Mouse (Mus musculus): ENCODE measurements around the gene Ccdc57. TPM values are rescaled to one million over a fixed set of nuclear protein-coding genes. Genes with fewer than 3 reads are reported as not detected.
A peak's percentile ranks its signal among the peaks of the same experiment; 100 is the strongest.

Gene Ccdc57
- polyA plus RNA-seq, 1 experiment from 2014 or later = 1.6 TPM

DNA sequence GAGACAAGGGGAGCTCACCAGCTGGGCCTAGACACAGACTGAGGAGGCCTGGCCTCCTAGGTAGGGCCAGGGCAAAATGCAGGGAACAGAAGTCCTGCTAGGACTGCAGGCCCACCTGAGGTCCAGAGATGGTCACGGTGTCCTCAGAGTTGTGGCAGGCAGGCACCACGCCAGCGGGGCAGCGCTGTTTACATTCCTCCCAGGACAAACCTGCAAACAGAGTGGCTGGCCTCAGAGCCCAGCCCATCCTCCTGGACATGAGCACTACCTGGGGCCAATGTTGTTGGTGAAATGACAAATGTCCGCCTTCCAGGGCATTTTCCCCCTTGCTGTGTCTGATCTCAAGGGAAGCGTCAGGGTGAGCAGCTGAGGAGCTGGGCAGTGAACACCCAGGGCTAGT is 115.3 kb downstream of the Ccdc57 start:
- Histone ChIP-seq H3K9me3 (replicated peaks; ENCODE audit: control insufficient read depth, low read length) (no peaks in the 10 kb centered on the region), H3K27ac (ENCODE audit: low read length) (no peak overlapping the region), H3K4me1 (ENCODE audit: control insufficient read depth, low read depth, low read length) (peaks cover 13% of the 10 kb centered on the region), H3K4me3 (ENCODE audit: low read depth, low read length) (no peak overlapping the region), H3K27me3 (ENCODE audit: control insufficient read depth, insufficient read depth, low read depth, low read length) (no peaks in the 10 kb centered on the region), H3K4me2 (ENCODE audit: low read depth, low read length) (no peak overlapping the region), H3K9ac (ENCODE audit: low read depth, low read length) (no peak overlapping the region), H3K36me3 (ENCODE audit: control insufficient read depth, insufficient read depth) (peaks cover 66% of the 10 kb centered on the region)
- ATAC-seq (ENCODE audit: low read depth) = peak; percentile 23; the same call in 1 of the 2 replicates
- WGBS (ENCODE audit: insufficient replicate concordance) = 74% methylated on average over 6 of the region's 6 CpGs

DNA sequence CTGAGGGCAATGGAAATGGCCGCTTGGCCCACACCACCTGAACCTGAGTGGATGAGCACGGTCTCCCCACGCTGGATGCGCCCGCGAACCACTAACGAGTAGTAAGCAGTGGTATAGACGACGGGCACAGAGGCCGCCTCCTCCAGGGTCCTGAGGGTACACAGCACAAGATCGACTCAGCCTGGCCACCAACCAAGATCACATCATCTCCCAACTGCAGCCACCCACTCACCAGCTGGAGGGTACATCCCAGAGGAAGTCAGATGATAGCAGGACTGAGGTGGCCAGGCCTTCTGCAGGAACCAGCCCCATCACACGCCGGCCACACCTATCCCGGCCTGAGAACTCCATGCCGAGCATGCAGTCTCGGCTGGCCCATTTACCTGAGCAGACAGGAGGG is 120.6 kb downstream of the Ccdc57 start:
- Histone ChIP-seq H3K4me3 (ENCODE audit: low read depth, low read length) (no peak overlapping the region), H3K27ac (ENCODE audit: low read length) (no peak overlapping the region), H3K9ac (ENCODE audit: low read depth, low read length) (no peak overlapping the region), H3K4me2 (ENCODE audit: low read depth, low read length) (no peak overlapping the region), H3K36me3 (ENCODE audit: control insufficient read depth, insufficient read depth) (peaks cover 91% of the 10 kb centered on the region), H3K9me3 (replicated peaks; ENCODE audit: control insufficient read depth, low read length) (no peaks in the 10 kb centered on the region), H3K27me3 (ENCODE audit: control insufficient read depth, insufficient read depth, low read depth, low read length) (no peaks in the 10 kb centered on the region), H3K4me1 (ENCODE audit: control insufficient read depth, low read depth, low read length) (no peaks in the 10 kb centered on the region)
- 88% methylated on average over 16 of the region's 16 CpGs for WGBS (ENCODE audit: insufficient replicate concordance)
- ATAC-seq (ENCODE audit: low read depth) = no peak

DNA sequence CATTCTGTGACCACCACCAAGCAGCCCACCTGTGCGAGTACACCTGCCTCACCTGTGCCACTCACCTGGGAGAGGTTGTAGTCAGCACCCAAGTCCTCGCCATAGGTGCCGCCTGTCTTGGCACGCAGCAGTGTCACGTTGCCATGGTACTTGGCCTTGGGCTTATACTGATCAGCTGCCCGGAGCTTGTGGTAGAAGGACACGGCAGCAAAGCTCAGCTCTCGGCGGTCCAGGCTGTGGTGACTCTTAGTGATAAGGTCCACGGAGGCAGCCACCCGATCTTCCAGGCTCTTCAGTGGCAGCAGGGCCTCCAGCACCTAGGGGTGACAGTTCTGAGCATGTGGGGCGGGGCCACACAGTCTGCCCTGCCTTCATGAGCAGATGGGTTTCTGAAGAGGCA is 124.7 kb downstream of the Ccdc57 start:
- no peaks in the 10 kb centered on the region for H3K4me1 ChIP-seq (ENCODE audit: control insufficient read depth, low read depth, low read length)
- no peaks in the 10 kb centered on the region for H3K27me3 ChIP-seq (ENCODE audit: control insufficient read depth, insufficient read depth, low read depth, low read length)
- H3K4me3 ChIP-seq (ENCODE audit: low read depth, low read length) = no peak overlapping the region
- no peak overlapping the region for H3K27ac ChIP-seq (ENCODE audit: low read length)
- ATAC-seq (ENCODE audit: low read depth) = no peak
- 65% methylated on average over 12 of the region's 12 CpGs for WGBS (ENCODE audit: insufficient replicate concordance)
- H3K9ac ChIP-seq (ENCODE audit: low read depth, low read length) = no peak overlapping the region
- H3K36me3 ChIP-seq (ENCODE audit: control insufficient read depth, insufficient read depth) = peaks cover 54% of the 10 kb centered on the region
- H3K9me3 ChIP-seq (replicated peaks; ENCODE audit: control insufficient read depth, low read length) = no peaks in the 10 kb centered on the region
- H3K4me2 ChIP-seq (ENCODE audit: low read depth, low read length) = no peak overlapping the region

DNA sequence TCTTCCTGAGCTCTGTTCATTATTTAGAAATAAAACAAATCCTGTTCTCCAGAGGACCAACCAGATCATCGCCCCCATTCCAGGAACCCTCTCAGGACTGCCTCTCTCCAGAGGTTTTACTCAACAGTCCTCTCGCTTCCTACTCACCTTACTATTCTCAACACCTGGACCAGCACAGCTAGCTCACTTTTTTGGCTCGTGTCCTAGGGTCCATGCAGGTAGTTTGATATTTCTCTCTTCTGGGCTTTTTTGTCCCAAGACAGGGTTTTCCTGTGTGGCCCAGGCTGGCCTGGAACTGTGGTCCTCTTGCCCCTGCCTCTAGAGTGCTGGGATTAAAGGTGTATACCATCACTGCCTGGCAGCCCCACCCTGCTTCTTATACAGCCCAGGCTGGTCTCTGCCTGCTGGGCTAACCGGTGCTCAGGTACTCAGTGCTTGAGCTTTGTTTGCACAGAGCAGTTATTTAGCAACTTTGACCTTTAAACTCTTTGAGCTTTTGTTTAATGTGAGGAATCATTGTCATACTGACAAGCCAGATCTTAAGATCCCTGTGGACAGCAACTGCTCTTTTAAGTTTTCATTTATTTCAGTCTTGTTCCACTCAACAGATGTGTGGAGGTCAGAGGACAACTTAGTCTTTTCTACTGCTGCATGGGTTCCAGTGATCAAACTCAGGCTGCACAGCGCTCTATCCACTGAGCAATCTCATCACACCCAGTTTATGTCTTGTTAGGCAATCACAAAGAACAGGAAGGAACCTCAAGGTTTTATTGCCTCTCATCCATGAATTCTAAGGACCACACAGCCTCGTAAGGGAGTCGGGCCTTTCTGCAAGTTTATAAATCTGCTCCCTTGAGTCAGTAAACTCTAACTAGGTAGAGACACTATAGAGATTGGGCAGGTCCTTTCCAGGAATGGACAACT is 127.0 kb downstream of the Ccdc57 start:
- no peaks in the 10 kb centered on the region for H3K4me1 ChIP-seq (ENCODE audit: control insufficient read depth, low read depth, low read length)
- no peaks in the 10 kb centered on the region for H3K27me3 ChIP-seq (ENCODE audit: control insufficient read depth, insufficient read depth, low read depth, low read length)
- no peak overlapping the region for H3K27ac ChIP-seq (ENCODE audit: low read length)
- peaks cover 34% of the 10 kb centered on the region for H3K36me3 ChIP-seq (ENCODE audit: control insufficient read depth, insufficient read depth)
- no peak overlapping the region for H3K9ac ChIP-seq (ENCODE audit: low read depth, low read length)
- no peak overlapping the region for H3K4me3 ChIP-seq (ENCODE audit: low read depth, low read length)
- H3K4me2 ChIP-seq (ENCODE audit: low read depth, low read length) = no peak overlapping the region
- ATAC-seq (ENCODE audit: low read depth) = no peak
- H3K9me3 ChIP-seq (replicated peaks; ENCODE audit: control insufficient read depth, low read length) = no peaks in the 10 kb centered on the region
- 65% methylated on average over 7 of the region's 7 CpGs for WGBS (ENCODE audit: insufficient replicate concordance)

DNA sequence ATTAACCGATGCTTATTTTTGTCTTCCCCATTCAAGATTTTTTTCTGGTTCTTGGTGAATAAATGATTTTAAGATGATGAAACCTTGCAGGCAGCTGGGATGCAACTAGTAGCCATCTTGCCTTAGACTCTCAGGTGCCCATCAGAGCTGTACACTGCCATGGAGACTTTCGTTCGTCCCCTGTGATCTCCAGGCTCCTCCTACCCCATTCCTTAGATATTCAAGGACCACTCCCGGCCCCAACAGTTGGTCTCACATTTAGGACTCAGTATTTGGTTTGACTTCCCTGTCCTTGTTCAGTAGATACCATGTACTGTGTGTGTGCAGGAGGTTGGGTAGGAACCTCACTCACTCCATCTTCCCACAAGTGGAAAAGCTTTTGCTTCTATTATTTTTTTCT is 127.9 kb downstream of the Ccdc57 start:
- Histone ChIP-seq H3K4me2 (ENCODE audit: low read depth, low read length) (no peak overlapping the region), H3K36me3 (ENCODE audit: control insufficient read depth, insufficient read depth) (peaks cover 25% of the 10 kb centered on the region), H3K9ac (ENCODE audit: low read depth, low read length) (no peak overlapping the region), H3K4me3 (ENCODE audit: low read depth, low read length) (no peak overlapping the region), H3K27ac (ENCODE audit: low read length) (no peak overlapping the region), H3K27me3 (ENCODE audit: control insufficient read depth, insufficient read depth, low read depth, low read length) (no peaks in the 10 kb centered on the region), H3K9me3 (replicated peaks; ENCODE audit: control insufficient read depth, low read length) (no peaks in the 10 kb centered on the region), H3K4me1 (ENCODE audit: control insufficient read depth, low read depth, low read length) (peaks cover 4% of the 10 kb centered on the region)
- 64% methylated on average over 4 of the region's 4 CpGs for WGBS (ENCODE audit: insufficient replicate concordance)
- ATAC-seq (ENCODE audit: low read depth) = no peak

DNA sequence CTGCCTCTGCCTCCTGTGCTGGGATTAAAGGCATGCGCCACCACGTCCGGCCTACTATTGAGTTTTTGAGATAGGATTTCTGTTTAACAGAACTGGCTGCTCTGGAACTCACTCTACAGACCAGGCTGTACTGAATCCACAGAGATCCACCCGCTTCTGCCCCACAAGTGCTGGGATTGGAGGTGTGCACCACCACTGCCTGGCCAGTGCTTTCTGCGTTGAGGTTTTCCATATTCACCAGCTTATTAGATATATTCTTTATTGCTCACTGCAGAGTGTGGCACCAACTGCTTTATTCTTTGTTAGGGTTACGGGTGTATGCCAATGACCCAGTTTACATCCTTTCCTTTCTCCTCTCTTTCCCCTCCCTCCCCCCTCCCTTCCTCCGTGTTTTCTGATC is 128.4 kb downstream of the Ccdc57 start:
- no peak overlapping the region for H3K4me2 ChIP-seq (ENCODE audit: low read depth, low read length)
- peaks cover 4% of the 10 kb centered on the region for H3K4me1 ChIP-seq (ENCODE audit: control insufficient read depth, low read depth, low read length)
- H3K9me3 ChIP-seq (replicated peaks; ENCODE audit: control insufficient read depth, low read length) = no peaks in the 10 kb centered on the region
- no peak for ATAC-seq (ENCODE audit: low read depth)
- H3K36me3 ChIP-seq (ENCODE audit: control insufficient read depth, insufficient read depth) = peaks cover 20% of the 10 kb centered on the region
- H3K27ac ChIP-seq (ENCODE audit: low read length) = no peak overlapping the region
- H3K9ac ChIP-seq (ENCODE audit: low read depth, low read length) = no peak overlapping the region
- H3K4me3 ChIP-seq (ENCODE audit: low read depth, low read length) = no peak overlapping the region
- WGBS (ENCODE audit: insufficient replicate concordance) = 64% methylated on average over 7 of the region's 7 CpGs
- no peaks in the 10 kb centered on the region for H3K27me3 ChIP-seq (ENCODE audit: control insufficient read depth, insufficient read depth, low read depth, low read length)

DNA sequence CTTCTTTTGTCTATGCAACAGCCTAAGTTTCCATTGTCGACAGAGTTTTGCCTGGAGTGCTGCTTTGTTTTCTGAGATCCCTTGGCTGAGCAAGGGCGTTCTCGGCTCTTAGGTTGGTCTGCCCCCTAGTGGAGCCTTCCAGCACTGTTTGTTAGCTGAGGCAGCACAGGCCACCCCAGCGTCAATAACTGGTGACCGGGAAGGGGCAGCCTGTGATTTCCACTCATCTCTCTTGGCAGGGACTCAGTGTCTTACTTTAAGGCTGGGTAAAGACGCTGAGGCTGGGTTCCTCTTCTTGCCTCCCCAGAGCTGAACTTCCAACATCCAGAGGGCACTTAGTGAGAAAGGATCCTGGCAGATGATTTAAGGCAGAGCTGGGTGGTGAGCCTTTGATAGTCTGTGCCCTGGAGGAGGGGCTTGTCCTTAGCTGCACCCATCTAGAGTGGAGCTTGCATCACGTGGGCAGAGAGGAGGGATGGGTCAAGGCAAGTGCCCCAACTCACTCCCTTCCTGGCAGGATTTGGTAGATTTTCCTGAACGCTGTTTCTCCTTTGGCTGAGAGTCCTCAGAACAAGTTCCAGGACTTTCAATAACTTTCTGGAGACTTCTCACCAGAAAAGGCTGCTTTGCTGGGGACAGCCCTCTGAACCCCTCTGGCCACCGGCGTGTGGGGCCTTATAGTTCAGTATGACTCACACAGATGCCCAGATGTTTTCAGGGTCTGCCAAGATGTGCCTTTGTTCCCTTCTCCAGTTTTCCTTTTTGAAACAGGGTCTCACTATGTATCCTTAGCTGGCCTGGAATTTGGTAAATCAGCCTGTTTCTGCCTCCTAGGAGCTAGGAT is 132.4 kb downstream of the Ccdc57 start:
- Histone ChIP-seq H3K27me3 (ENCODE audit: control insufficient read depth, insufficient read depth, low read depth, low read length) (no peaks in the 10 kb centered on the region), H3K36me3 (ENCODE audit: control insufficient read depth, insufficient read depth) (no peaks in the 10 kb centered on the region), H3K4me1 (ENCODE audit: control insufficient read depth, low read depth, low read length) (peaks cover 13% of the 10 kb centered on the region), H3K9me3 (replicated peaks; ENCODE audit: control insufficient read depth, low read length) (no peaks in the 10 kb centered on the region), H3K9ac (ENCODE audit: low read depth, low read length) (no peak overlapping the region), H3K4me3 (ENCODE audit: low read depth, low read length) (no peak overlapping the region), H3K4me2 (ENCODE audit: low read depth, low read length) (no peak overlapping the region), H3K27ac (ENCODE audit: low read length) (no peak overlapping the region)
- 12% methylated on average over 10 of the region's 10 CpGs for WGBS (ENCODE audit: insufficient replicate concordance)
- ATAC-seq (ENCODE audit: low read depth) = peak; percentile 39; the same call in 1 of the 2 replicates

DNA sequence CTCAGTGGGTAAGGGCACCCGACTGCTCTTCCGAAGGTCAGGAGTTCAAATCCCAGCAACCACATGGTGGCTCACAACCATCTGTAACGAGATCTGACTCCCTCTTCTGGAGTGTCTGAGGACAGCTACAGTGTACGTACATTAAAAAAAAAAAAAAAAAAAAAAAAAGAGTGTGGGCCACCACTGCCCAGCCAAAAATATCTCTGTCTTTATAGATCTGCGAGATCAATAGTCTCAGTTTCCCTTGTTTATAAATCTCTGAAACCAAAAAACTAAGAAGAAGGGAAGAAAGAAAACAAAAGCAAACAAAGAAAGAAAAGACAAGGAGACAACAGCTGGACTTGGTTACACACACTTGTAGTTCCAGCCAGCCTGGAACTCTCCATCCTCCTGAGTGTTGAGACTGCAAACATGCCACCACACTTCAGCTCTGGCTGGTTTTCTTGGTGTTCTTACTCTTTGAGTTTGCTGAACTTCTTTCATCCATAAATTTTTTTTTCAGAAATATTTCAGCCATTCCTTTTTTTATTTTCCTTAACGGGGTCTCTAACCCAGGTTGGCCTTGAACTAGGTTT is 133.3 kb downstream of the Ccdc57 start:
- H3K27ac ChIP-seq (ENCODE audit: low read length) = no peak overlapping the region
- 37% methylated on average over 6 of the region's 6 CpGs for WGBS (ENCODE audit: insufficient replicate concordance)
- no peak overlapping the region for H3K9ac ChIP-seq (ENCODE audit: low read depth, low read length)
- ATAC-seq (ENCODE audit: low read depth) = no peak
- no peak overlapping the region for H3K4me2 ChIP-seq (ENCODE audit: low read depth, low read length)
- peaks cover 19% of the 10 kb centered on the region for H3K4me1 ChIP-seq (ENCODE audit: control insufficient read depth, low read depth, low read length)
- H3K27me3 ChIP-seq (ENCODE audit: control insufficient read depth, insufficient read depth, low read depth, low read length) = no peaks in the 10 kb centered on the region
- H3K36me3 ChIP-seq (ENCODE audit: control insufficient read depth, insufficient read depth) = no peaks in the 10 kb centered on the region
- no peak overlapping the region for H3K4me3 ChIP-seq (ENCODE audit: low read depth, low read length)
- H3K9me3 ChIP-seq (replicated peaks; ENCODE audit: control insufficient read depth, low read length) = no peaks in the 10 kb centered on the region

Data from liver, embryonic 16.5 days (tissue).